Mouse (Mus musculus): Measurements from ENCODE around the gene Ntm.

GRCm38 (mm10) chr9:29637335-29637734 lies 325.6 kb downstream of the Ntm start:
- TF ChIP-seq CTCF (IDR thresholded peaks at IDR 0.05; ENCODE audit: borderline replicate concordance, extremely low read depth, insufficient read depth, insufficient read length) = no peak
- no peak for TF ChIP-seq POLR2A (IDR thresholded peaks at IDR 0.05; ENCODE audit: borderline replicate concordance, extremely low read depth, insufficient read depth, insufficient read length, poor library complexity, severe bottlenecking)
